ENCODE assay signal across 21 mouse cellular contexts in the genomic region with DNA sequence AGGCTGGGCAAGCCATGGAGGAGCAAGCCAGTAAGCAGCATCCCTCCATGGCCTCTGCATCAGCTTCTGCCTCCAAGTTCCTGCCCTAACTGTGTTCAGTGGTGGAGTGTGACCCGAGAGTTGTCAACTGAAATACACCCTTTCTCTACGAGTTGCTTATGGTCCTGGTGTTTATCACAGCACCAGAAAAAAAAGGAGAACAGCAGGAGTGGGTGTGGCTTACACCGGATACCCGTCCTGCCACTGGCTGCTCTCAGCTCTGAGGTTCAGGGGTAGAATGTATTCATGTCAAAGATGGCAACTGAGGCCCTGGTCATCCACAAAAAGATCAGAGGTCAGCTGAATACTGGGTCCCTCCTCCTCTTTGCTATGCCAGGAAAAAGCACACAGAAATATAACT.
"Had no signal": no experiment of that assay in that cellular context is flagged by ENCODE, and none has a peak within 500 bp of the region (broad histone marks: within the 10 kb centered on the region; RNA-seq: fewer than 3 reads in every experiment).

No protein-coding gene starts in this region.

- H3K36me3 ChIP-seq: intestine, embryonic 15.5 days; lung, embryonic 15.5 days; neural tube, embryonic 12.5 days; neural tube, embryonic 15.5 days had no signal

- ATAC-seq: intestine, embryonic 15.5 days had no signal

- H3K27me3 ChIP-seq: intestine, embryonic 15.5 days; lung, embryonic 15.5 days; megakaryocyte, embryonic 14.5 days; neural tube, embryonic 12.5 days; neural tube, embryonic 15.5 days had no signal

- DNase-seq: kidney, adult 18-20 months; kidney, adult 9 months; kidney, postnatal 14 days; kidney, postnatal 4 days; lung, adult 18-20 months; lung, postnatal 10 days; lung, postnatal 4 days; midbrain, embryonic 14.5 days; retina, postnatal 1 day; right cerebral cortex, postnatal 25 days; spleen, adult 18-20 months; thymus, adult 2 months; thymus, postnatal 14 days; thymus, postnatal 4 days had no signal

- H3K9me3 ChIP-seq: intestine, embryonic 15.5 days; lung, embryonic 15.5 days; megakaryocyte, embryonic 14.5 days; neural tube, embryonic 12.5 days; neural tube, embryonic 15.5 days had no signal

- H3K4me1 ChIP-seq: intestine, embryonic 15.5 days; neural tube, embryonic 12.5 days; neural tube, embryonic 15.5 days had no signal

- H3K4me3 ChIP-seq: intestine, embryonic 15.5 days; lung, embryonic 15.5 days; megakaryocyte, embryonic 14.5 days; neural tube, embryonic 12.5 days; neural tube, embryonic 15.5 days had no signal

- H3K27ac ChIP-seq: intestine, embryonic 15.5 days; liver, embryonic 14.5 days; lung, embryonic 15.5 days; neural tube, embryonic 12.5 days; neural tube, embryonic 15.5 days; stomach, postnatal 0 days had no signal
